Mouse (Mus musculus) brown adipose tissue, adult 24 weeks (tissue): ENCODE results near the gene Samd10. TPM values are rescaled to one million over a fixed set of nuclear protein-coding genes. Genes with fewer than 3 reads are reported as not detected.
A peak's percentile ranks its signal among the peaks of the same experiment; 100 is the strongest.

Source experiments
- H3K27ac ChIP-seq: fragments of 200-500 bp; replicated peaks from 2 replicates; pipeline ENCODE4 v1.5.1; 2012; ENCODE audit warnings: low read depth, mild to moderate bottlenecking, low read length
- H3K4me1 ChIP-seq: fragments of 200-500 bp; 2 replicates; pipeline ENCODE4 v1.6.1; 2012; ENCODE audit warnings: low read length, mixed read lengths; ENCODE audit not compliant: control insufficient read depth, insufficient read depth, insufficient read length
- H3K4me3 ChIP-seq: fragments of 200-500 bp; 2 replicates; pipeline ENCODE4 v1.5.1; 2012; ENCODE audit warnings: low read depth, mild to moderate bottlenecking, low read length, moderate library complexity; ENCODE audit not compliant: insufficient read depth
- polyA plus RNA-seq: library from polyadenylated mRNA; stranded (reverse); fragments of >200 nt; gene quantifications from 2 replicates; pipeline ENCODE4 v1.2.4, GENCODE M21; 2012; ENCODE audit not compliant: missing spikeins, insufficient read depth, insufficient read length

The Samd10 gene
- 0.63 and 1.6 TPM in 2 replicates for polyA plus RNA-seq

GRCm38 (mm10) chr2:181598454-181599351, at the start of gene Samd10:
TSS of gene Samd10 (minus strand) at chr2:181599212.
- Histone ChIP-seq H3K4me3 (peak within 1 kb of the TSS; percentile 65), H3K4me1 (no peaks in the 10 kb centered on the region), H3K27ac (peak within 1 kb of the TSS; percentile 48)

DNA sequence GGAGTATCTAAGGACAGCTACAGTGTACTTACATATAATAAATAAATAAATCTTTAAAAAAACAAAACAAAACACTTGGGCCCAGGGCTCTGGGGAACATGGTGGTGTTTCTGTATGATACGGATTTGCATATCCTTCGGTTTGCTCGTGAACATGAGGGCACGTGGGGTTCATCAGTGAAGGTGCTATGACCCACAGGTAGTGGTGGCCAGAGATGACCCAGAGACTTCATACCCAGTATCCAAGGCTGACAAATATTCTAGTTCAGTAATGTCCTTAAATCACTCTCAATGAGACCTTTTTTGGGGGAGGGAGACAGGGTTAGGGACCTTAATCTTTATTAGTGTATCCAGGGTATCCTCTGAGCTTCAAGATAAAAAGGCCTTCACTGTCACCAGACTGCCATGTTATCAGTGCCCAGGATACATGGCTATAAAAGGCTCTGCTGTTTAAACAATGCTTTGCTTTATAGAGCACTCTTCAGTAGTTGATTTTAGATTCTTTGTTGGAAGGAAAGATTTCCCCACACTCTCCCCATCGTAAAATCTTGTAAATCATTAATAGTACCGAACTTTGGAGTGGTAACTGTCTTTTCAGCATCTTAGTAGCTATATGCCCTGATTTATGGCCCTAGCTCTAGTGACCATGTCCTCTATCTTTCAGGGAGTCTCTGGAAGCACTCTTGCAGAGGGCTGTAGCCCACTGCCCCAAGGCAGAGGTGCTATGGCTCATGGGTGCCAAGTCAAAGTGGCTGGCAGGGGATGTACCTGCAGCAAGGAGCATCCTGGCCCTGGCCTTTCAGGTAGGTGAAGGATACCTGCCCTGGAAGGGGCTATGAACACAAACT, 47.8 kb upstream of the Samd10 start:
- Histone ChIP-seq H3K4me1 (no peaks in the 10 kb centered on the region), H3K27ac (no peak overlapping the region), H3K4me3 (no peak overlapping the region)

DNA sequence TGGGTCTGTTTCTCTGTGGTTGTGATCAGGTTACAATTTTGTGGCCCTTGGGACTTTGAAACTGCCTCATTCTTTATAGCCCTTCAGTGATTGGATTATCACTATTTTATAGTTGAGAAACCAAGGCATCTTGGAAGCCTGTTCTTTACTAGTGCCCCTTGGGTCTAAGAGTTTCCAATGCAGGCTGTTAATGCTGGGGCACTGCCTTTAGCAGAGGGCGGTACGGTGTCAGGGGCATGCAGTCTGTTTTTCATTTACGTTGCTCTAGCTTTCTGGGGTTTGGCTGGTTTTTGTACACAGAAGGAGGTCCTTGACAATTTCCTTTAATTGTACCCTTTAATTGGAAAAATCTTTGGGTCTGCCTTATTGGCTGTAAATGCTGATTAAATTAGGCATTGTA, 46.7 kb upstream of the Samd10 start:
- H3K27ac ChIP-seq: no peak overlapping the region
- no peak overlapping the region for H3K4me3 ChIP-seq
- H3K4me1 ChIP-seq: no peaks in the 10 kb centered on the region

- H3K27ac ChIP-seq: no peak overlapping the region
These were observed 45.3 kb upstream of the Samd10 start for GRCm38 (mm10) chr2:181644361-181644760.

DNA sequence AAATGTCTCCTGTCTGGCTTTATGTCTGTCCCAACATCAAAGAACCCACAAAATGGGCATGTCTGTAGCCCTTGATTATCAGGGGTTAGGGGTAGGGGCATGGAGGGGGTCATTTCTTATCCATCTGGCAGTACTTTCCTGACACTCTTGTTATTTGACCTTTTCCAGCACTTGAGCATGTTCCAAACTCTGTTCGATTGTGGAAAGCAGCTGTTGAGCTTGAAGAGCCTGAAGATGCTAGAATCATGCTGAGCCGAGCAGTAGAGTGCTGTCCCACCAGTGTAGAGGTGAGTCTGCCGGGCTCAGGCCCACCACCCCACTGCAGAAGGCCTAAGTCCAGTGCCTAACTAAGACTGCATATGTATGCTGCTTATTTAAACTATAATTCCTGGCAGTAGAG, 36.9 kb upstream of the Samd10 start:
- Histone ChIP-seq H3K4me1 (no peaks in the 10 kb centered on the region), H3K4me3 (no peak overlapping the region), H3K27ac (no peak overlapping the region)

More at GRCm38 (mm10) chr2:181644361-181644760, 45.3 kb upstream of the Samd10 start:
- H3K4me1 ChIP-seq: no peaks in the 10 kb centered on the region
- H3K4me3 ChIP-seq: no peak overlapping the region

GRCm38 (mm10) chr2:181632624-181633023, 33.6 kb upstream of the Samd10 start:
- Histone ChIP-seq H3K4me1 (no peaks in the 10 kb centered on the region), H3K27ac (no peak overlapping the region), H3K4me3 (no peak overlapping the region)

DNA sequence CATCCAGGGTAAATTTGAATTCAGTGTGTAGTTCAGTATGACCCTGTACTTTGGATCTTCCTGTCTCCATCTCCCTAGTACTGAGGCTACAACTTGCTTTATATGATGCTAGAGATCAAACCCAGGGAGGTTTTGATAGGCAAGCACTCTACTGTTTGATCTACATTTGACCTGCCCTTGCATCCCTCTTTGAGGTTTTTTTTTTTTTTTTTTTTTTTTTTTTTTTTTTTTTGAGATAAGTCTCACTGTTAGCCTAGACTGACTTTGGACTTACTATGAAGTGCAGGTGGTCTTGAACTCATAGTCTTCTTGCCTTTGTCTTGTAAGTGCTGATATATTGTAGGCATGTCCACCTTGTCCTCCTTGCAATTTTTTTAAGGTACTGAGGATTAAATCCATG, 29.5 kb upstream of the Samd10 start:
- Histone ChIP-seq H3K4me1 (no peaks in the 10 kb centered on the region), H3K4me3 (no peak overlapping the region), H3K27ac (no peak overlapping the region)

GRCm38 (mm10) chr2:181623401-181623800, 24.4 kb upstream of the Samd10 start:
- Histone ChIP-seq H3K4me3 (no peak overlapping the region), H3K4me1 (no peaks in the 10 kb centered on the region), H3K27ac (no peak overlapping the region)

GRCm38 (mm10) chr2:181618761-181619495, 19.9 kb upstream of the Samd10 start:
- Histone ChIP-seq H3K4me1 (no peaks in the 10 kb centered on the region), H3K27ac (no peak overlapping the region), H3K4me3 (no peak overlapping the region)

- no peak overlapping the region for H3K27ac ChIP-seq
- peak overlapping the region; percentile 92; the same call in 1 of the 2 replicates for H3K4me3 ChIP-seq
- H3K4me1 ChIP-seq: no peaks in the 10 kb centered on the region
These were observed 3.4 kb upstream of the Samd10 start for GRCm38 (mm10) chr2:181602367-181602766.

- H3K27ac ChIP-seq: no peak overlapping the region
- H3K4me1 ChIP-seq: no peaks in the 10 kb centered on the region
- H3K4me3 ChIP-seq: peak overlapping the region; percentile 92
These were observed 2.7 kb upstream of the Samd10 start for GRCm38 (mm10) chr2:181601751-181602145.

DNA sequence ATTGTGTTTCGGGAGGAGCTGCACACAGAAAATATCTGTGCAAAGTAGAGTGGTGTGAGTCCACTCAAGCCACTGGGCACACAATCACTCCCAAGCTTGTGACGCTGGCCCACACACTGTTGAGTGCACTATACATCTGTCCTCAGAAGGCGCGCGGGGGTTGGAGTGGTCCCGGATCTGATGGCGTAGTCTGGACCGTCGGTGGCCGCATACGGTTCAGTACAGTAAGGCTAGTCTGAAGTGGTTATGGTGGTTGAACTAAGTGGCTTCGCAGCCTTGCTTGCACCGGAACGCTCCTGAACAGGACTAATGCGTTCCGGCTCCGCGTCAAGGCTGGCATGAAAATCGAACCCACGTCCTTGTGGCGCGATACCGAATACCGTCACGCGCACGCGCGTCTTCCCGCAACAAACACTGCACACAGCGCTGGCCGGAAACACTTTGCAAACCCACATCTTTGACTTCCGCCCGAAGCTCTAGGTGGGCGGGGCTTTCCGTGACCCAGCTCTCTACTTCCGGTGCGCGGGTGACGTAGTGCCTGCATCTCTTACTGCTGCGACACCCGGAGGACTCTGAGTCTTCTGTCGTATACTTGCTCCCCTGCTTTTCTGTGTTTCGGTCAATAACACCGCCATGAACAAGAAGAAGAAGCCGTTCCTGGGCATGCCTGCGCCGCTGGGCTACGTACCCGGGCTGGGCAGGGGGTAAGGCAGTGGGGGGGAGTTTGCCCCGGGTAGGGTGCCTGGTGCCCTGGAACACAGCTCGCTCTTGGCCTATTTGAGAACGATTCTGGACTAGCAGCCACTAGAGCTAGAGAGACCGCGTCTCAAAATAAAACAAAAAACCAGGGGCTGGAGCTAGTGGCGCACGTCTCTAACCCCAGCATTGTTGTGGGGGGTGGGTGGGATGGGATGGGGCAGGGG, 2.1 kb upstream of the Samd10 start:
- H3K4me3 ChIP-seq: peak overlapping the region; percentile 92
- H3K4me1 ChIP-seq: no peaks in the 10 kb centered on the region
- peak overlapping the region; percentile 83 for H3K27ac ChIP-seq

GRCm38 (mm10) chr2:181600226-181600758, 1.3 kb upstream of the Samd10 start:
- Histone ChIP-seq H3K27ac (peak overlapping the region; percentile 83; the same call in 1 of the 2 replicates), H3K4me3 (peak overlapping the region; percentile 92)

More at GRCm38 (mm10) chr2:181600226-181600758, 1.3 kb upstream of the Samd10 start:
- no peaks in the 10 kb centered on the region for H3K4me1 ChIP-seq
